Mouse (Mus musculus) megakaryocyte, adult 5-6 weeks (primary cell): ENCODE results near the gene Gtf2ird1. TPM values are rescaled to one million over a fixed set of nuclear protein-coding genes. Genes with fewer than 3 reads are reported as not detected.
"Not testable (repeated sequence)": the region's sequence is repeated elsewhere in the genome, so short reads cannot be mapped to it uniquely, and the experiment has no call there.

Experiments
- ATAC-seq: 2 replicates; pipeline ENCODE4 v1.8.0; 2016; ENCODE audit warnings: mild to moderate bottlenecking, inconsistent platforms; ENCODE audit not compliant: poor library complexity, severe bottlenecking
- total RNA-seq, 2 experiments: library from RNA; stranded (forward) in 1 of 2; stranded (reverse) in 1 of 2; fragments of 153-499, 151-499 nt in 1 of 2; fragments of 221-1000, 200-1000 nt in 1 of 2; gene quantifications; 2 replicates each; pipeline versions ENCODE4 v1.2.3 to v1.2.4; 2015 to 2017

Gtf2ird1 gene
- total RNA-seq, 2 experiments from 2014 or later = 4.4 to 4.9 TPM

DNA sequence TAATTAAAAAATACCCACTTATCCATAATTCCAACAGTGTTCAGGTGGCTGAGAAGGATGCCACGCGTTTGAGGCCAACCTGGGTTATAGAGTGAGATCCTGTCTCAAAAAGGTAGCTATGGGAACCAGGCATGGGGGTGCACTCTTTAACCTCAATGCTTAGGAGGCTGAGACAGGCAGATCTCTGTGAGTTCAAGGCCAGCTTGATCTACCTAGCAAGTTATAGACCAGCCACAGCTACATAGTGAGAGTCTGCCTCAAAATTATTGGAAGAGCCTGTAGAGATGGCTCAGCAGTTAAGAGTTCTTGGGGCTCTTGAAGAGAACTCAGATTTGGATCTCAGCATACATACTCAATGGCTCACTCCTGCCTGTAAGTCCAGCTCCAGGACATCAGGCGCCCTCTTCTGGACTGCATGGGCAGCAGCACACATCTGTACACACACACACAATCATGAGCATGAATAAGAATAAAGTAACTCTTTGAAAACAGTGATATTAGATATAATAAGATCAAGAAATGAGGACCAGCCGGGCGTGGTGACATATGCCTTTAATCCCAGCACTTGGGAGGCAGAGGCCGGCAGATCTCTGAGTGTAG, 18.6 kb upstream of the Gtf2ird1 start:
- no peak for ATAC-seq

DNA sequence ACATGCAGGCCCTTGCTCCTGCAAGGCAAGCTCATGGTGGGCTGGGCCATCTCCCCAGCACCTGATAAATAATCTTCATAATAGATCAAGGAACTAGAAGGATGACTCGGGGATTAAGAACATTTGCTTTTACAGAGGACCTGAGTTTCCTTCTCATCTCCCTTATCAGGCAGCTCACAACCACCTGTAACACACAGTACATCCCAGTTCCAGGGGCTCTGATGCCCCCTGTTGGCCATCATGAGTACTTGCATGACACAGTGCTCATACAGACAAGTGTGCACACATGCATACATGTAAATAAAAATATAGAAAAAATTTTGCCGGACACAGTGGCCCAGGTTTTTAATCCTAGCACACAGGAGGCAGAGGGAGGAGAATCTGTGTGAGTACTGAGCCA, 17.4 kb upstream of the Gtf2ird1 start:
- ATAC-seq = peak; percentile 80

DNA sequence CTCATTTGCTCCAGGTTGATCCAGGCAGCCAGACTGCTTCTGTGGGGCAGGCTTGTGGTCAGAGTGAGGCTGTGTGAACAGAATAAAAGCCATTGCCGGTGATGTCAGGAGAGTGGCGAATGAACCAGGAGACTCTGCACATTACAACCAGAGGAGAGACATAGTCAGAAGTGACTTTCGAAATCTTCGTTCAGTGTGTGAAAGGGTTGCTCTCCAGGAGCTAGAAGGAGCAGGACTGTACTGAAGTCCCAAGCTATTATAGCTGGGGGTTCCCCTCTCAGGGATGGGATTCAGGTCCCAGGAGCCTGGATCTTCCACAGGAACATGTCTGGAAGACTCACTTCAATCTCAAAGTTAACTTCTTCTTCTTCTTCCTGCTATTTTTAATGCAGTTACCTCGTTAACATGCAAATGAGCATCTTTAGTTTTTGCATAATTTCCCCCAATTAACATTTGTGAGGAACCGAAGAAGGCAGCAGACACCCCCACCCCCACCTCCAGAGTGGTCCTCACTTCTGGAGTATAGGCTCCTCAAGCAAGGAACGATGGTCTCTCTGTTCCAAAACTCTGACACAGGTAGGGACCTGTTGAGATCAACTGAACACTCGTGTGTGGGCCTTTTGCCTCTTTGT, 14.1 kb upstream of the Gtf2ird1 start:
- ATAC-seq = no peak

DNA sequence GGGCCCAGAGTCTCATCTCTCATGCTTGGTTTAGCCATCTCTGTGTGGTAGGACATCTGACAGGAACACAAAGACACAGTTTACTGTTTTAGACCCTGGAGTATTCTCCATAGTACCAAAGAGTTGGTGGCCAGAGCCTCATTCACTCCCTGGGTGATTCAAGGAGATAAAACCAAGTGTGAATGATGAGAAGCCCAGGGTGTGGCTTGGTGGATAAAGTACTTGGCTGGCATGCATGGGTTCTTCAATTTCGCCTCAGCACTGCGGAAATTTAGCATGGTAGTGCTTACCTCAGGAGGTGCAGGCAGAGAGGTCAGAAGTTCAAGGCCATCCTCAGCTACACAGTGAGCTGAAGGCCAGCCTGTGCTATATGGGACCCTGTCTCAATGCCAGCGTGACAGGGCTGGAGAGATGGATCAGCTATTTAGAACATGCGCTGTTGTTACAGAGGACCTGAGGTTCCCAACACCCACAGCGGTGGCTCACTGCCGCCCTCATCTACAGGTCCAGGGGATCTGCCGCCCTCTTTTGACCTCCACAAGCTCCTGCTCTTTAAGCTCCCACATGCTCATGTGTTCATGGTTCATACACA, 13.1 kb upstream of the Gtf2ird1 start:
- ATAC-seq = no peak

GRCm38 (mm10) chr5:134468158-134468765, 11.7 kb upstream of the Gtf2ird1 start:
- peak; percentile 70 for ATAC-seq

DNA sequence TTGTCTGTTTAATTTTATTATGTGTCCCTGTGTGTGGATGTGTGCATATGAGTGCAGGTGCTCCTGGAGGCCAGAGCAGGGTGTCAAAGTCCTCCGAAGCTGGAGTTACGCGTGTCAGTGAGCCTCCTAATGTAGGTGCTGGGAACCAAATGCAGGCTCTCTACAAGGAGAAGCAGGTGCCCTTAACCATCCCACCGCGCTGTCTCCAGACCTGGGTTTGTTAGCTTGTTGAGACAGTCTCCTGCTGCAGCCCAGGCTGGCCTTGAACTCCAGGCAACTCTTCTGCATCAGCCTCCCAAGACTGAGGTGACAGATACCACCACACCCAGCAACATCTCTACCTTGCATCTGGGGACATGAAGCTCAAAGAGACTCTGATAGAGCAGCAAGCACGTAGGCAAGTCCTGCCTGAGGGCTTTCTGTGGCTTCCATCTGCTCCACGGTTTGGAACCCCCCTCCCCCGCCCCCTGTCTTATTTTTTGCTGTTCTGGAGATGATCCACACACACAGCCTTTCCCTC, 10.6 kb upstream of the Gtf2ird1 start:
- ATAC-seq = no peak

DNA sequence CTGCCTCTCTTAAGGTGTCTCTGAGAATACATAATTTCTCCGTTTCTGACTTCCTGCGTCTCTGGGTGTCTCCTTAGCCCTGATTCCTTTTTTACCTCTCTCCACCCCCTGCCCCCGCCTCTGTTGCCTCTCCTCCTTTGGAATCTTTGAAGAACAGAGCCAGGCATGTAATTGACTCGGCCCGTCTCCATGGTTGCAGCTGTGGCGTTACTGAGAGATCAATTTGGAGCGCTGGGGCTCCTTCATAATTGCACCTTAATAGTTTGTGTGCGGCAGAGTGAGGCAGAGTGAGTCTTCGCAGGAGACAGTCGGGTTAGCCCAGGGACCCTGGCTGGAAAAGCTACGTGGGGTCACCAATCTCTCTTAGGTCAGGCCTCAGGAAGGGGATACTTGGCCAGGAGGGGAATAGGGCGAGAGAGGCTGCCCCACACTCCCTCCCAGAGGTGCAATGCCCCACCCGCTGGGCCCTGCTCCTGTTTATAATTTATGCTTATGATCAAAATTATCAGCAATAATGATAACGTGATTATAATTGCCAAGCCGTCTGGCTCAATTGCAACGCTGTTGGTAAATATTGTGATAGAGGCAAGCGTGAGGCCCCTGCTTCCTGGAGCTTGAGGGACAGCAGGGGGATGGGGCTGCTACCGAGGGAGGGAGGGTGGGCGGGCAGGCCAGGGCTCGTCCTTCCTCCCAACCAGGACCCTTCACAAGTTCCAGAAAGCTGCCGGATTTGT, 9.9 kb upstream of the Gtf2ird1 start:
- ATAC-seq = no peak

- no peak for ATAC-seq
These were observed 8.7 kb upstream of the Gtf2ird1 start for GRCm38 (mm10) chr5:134465197-134465596.

- ATAC-seq = no peak
These were observed 7.7 kb upstream of the Gtf2ird1 start for GRCm38 (mm10) chr5:134464225-134464624.

- ATAC-seq = no peak
These were observed 6.2 kb upstream of the Gtf2ird1 start for GRCm38 (mm10) chr5:134462731-134463130.

- no peak for ATAC-seq
These were observed 5.8 kb upstream of the Gtf2ird1 start for GRCm38 (mm10) chr5:134462316-134462715.

DNA sequence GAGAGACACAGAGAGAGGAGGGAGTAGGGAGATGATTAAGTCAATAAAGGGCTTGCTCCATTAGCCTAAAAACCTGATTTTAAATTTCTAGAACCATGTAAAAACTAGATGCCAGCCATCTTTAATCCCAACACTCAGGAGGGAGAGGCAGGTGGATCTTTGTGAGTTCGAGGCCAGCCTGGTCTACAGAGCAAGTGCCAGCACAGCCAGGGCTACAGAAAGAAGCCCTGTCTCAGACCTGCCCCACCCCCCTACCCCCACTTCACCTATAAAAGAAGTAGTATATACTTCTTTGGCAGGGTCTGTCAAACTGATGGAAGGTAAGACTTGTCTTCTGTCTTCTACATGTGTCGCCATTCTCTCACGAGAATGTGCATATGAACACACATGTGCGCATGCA, 4.0 kb upstream of the Gtf2ird1 start:
- ATAC-seq = no peak

DNA sequence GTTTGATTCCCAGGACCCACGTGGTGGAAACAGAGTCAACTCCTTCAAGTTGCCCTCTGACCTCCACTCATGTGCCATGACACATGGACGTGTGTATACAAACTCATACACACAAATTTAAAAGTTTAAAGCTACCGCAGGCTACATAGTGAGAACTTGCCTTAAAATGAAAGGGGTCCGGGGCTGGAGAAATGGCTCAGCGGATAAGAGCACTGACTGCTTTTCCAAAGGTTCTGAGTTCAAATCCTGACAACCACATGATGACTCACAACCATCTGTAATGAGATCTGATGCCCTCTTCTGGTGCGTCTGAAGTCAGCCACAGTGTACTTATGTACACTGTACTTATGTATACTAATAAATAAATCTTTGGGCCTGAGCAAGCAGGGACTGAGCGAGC, 2.6 kb upstream of the Gtf2ird1 start:
- no peak for ATAC-seq

DNA sequence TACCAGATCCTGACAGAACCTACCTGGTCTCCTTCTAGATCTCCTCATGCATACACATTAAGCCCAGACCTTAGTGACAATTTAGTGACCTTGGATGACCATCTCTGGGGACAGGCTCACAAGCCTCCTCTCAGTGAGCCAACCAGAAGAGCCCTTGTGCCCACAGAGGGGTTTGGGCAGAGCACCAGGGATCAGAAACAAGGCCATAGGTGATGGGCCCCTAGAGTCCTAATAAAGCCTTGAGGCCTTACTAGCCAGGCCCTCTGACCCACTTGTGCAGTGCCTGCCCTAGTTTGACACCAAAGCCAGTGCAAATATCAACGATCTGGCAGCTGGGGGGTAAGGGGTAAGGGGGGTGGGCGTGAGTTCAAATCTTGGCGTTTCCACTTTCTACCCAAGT, 1.9 kb upstream of the Gtf2ird1 start:
- no peak for ATAC-seq

DNA sequence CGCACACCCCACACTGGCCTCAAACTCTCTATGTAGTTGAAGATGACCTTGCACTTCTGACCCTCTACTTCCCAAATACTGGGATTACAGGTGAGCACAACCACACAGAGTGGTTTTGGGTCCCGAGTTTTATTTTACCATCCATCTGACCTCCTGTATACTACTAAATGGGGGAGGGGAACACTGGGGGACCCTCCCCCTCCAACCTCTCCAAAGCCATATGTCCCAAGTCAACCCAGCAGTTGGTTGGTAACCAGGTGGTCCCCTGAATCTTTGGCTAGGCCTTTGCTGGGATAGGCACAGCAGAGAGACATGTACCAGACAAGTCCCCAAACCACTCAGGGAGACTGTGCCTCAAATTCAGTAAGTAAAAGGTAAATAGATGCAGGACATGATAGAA, 855 bp upstream of the Gtf2ird1 start:
- no peak for ATAC-seq

DNA sequence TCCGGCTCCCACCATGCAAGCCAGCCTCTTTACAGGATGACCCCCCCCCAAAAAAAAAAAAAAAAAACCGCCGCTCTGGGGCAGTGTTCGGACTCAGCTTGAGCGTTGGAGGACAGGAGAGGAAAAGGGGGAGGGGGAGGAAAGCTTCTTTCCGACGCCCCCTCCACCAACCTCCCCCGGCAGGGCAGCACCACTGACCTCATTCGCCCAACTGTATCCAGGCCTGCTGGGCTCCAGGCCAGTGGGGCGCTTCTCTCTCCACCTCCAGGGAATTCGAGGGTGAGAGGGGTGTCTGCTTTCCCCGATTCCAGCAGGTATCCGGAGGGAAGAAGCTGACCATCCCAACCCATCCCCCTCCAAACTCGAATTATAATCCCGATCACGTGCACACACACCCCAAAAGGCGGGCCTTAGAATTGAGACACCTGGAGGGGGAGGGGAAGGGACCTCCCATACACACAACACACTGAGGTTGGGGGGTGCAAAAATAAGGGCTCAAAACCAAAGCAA, 547 bp downstream of the Gtf2ird1 start:
- 0 out of 2 replicates have a peak, but pooled peaks have one; percentile 20 for ATAC-seq

GRCm38 (mm10) chr5:134455186-134455895, 1.2 kb downstream of the Gtf2ird1 start:
- ATAC-seq = peak; percentile 45

DNA sequence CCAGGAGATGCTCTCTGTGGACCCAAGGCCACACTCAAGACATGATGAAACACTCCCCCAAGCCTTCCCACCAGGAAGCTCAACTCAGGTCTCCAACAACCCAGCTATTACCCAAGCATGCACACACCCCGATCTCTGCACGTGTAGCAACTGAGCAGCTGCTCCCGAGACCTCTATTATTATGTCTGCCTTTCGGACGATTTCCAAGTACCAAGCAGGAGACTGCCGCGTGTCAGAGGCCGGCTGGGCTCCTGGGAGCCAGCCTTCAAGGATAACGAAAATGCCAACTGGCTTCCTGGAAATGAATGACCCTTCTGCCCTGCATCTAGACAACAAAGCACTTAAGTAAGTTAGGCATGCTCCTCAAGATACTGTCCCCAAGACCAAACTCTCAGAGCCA, 2.1 kb downstream of the Gtf2ird1 start:
- ATAC-seq = no peak

- ATAC-seq = no peak
These were observed 2.9 kb downstream of the Gtf2ird1 start for GRCm38 (mm10) chr5:134453577-134453976.

DNA sequence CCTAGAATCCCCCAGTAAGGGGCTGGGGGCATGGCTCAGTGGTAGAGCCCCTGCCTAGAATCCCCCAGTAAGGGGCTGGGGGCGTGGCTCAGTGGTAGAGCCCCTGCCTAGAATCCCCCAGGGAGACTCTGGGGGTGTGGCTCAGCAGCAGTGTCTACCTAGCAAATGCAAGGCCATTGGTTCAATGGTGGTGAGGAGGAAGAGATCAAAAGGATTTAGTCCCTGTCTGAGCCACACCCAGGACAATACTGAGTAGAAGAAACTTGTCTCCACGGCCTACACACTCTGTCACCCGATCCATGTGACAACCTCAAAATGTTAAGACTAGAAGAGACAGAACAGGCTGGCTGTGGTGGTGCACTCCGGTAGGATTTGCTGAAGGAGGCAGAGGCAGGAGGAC, 9.8 kb downstream of the Gtf2ird1 start:
- ATAC-seq = not testable (repeated sequence)
